Mouse (Mus musculus): ENCODE results near the gene Wrnip1. TPM values are rescaled to one million over a fixed set of nuclear protein-coding genes. Genes with fewer than 3 reads are reported as not detected.

Wrnip1 gene
- polyA plus RNA-seq, 1 experiment, result 26.6 TPM

- no peaks in the 10 kb centered on the region for H3K27me3 ChIP-seq (ENCODE audit: control insufficient read depth, insufficient read depth, low read length)
- peaks cover 14% of the 10 kb centered on the region for H3K36me3 ChIP-seq (ENCODE audit: control insufficient read depth, insufficient read depth, low read length)
- H3K27ac ChIP-seq (ENCODE audit: insufficient read depth, low read length), result no peak overlapping the region
- H3K4me1 ChIP-seq (ENCODE audit: control insufficient read depth, insufficient read depth, insufficient read length), result peaks cover 2% of the 10 kb centered on the region; the same call in 1 of the 2 replicates
- 75% methylated on average over 6 of the region's 6 CpGs for WGBS
- DNase-seq (ENCODE audit: low read depth in 1 of 2, low spot score in 2 of 2), result no peak
- no peak overlapping the region for H3K4me3 ChIP-seq (ENCODE audit: extremely low read depth, insufficient read depth, insufficient read length)
- TF ChIP-seq CTCF (IDR thresholded peaks at IDR 0.05; ENCODE audit: extremely low read depth, insufficient read depth, insufficient read length, insufficient replicate concordance), result no peak
- TF ChIP-seq POLR2A (IDR thresholded peaks at IDR 0.05; ENCODE audit: low read depth, low read length), result no peak
Observed at GRCm38 (mm10) chr13:32824377-32825330, 22.8 kb downstream of the Wrnip1 start.

GRCm38 (mm10) chr13:32825546-32825945, 23.7 kb downstream of the Wrnip1 start:
- peaks cover 8% of the 10 kb centered on the region for H3K36me3 ChIP-seq (ENCODE audit: control insufficient read depth, insufficient read depth, low read length)
- H3K27ac ChIP-seq (ENCODE audit: insufficient read depth, low read length), result no peak overlapping the region
- WGBS, result 49% methylated on average over 8 of the region's 8 CpGs
- TF ChIP-seq POLR2A (IDR thresholded peaks at IDR 0.05; ENCODE audit: low read depth, low read length) (no peak), CTCF (IDR thresholded peaks at IDR 0.05; ENCODE audit: extremely low read depth, insufficient read depth, insufficient read length, insufficient replicate concordance) (no peak)
- no peaks in the 10 kb centered on the region for H3K27me3 ChIP-seq (ENCODE audit: control insufficient read depth, insufficient read depth, low read length)
- no peak for DNase-seq (ENCODE audit: low read depth in 1 of 2, low spot score in 2 of 2)
- peaks cover 2% of the 10 kb centered on the region; the same call in 1 of the 2 replicates for H3K4me1 ChIP-seq (ENCODE audit: control insufficient read depth, insufficient read depth, insufficient read length)
- no peak overlapping the region for H3K4me3 ChIP-seq (ENCODE audit: extremely low read depth, insufficient read depth, insufficient read length)

DNA sequence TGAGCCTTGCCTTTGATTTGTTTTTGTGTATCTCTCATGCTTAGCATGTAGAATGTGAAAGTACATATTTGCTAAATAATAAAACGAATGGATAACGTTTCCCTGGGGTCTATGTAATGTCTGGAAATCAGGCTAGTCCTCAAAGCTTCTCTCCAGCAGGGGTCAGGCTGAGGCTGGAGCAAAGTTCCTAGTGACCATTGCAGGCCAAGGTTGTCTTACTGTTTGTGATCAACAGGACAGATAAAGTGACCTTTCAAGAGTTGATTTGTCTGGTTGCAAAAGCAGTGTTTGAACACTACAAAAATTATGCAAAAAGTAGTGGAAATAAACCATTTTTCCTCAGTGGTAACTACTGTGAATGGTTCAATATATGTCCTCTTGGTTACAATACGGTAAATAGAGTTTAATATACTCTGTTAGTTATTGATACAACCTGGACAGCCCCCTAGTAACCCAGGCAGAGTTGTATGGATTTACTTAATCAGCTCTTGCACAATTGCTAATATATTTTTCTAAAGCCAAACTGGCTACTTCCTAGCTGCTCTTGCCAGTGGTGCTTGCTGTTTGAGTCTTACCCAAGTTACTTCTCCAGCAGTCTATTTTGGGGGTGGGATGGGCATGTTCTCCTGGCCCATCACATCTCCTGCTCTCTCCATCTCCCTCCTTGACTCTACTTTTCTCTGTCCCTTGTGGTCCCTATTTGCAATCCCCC, 25.4 kb downstream of the Wrnip1 start:
- Histone ChIP-seq H3K36me3 (ENCODE audit: control insufficient read depth, insufficient read depth, low read length) (peaks cover 4% of the 10 kb centered on the region; the same call in 1 of the 2 replicates), H3K4me1 (ENCODE audit: control insufficient read depth, insufficient read depth, insufficient read length) (peaks cover 5% of the 10 kb centered on the region; the same call in 1 of the 2 replicates), H3K27ac (ENCODE audit: insufficient read depth, low read length) (no peak overlapping the region), H3K4me3 (ENCODE audit: extremely low read depth, insufficient read depth, insufficient read length) (no peak overlapping the region), H3K27me3 (ENCODE audit: control insufficient read depth, insufficient read depth, low read length) (no peaks in the 10 kb centered on the region)
- 85% methylated on average over 3 of the region's 3 CpGs for WGBS
- TF ChIP-seq POLR2A (IDR thresholded peaks at IDR 0.05; ENCODE audit: low read depth, low read length) (no peak), CTCF (IDR thresholded peaks at IDR 0.05; ENCODE audit: extremely low read depth, insufficient read depth, insufficient read length, insufficient replicate concordance) (no peak)
- no peak for DNase-seq (ENCODE audit: low read depth in 1 of 2, low spot score in 2 of 2)

DNA sequence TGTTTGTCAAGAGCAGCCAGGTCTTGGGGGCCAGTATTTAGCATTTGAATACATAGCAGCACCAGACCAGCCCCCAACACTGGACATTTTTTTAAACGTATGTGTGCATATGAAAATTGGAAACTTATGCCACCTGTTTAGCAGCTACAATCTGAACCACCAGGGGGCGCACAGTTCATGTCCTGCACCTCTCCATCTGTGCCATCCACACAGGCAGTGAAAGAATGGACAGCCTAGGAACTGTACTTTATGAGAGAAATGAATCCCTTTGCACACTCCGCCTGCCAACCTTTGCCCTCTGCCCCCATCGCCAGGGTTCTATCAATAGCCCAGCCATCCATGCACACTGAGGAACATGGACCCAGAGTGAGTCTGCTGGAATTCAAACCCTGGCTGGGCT, 26.1 kb downstream of the Wrnip1 start:
- peaks cover 11% of the 10 kb centered on the region; the same call in 1 of the 2 replicates for H3K4me1 ChIP-seq (ENCODE audit: control insufficient read depth, insufficient read depth, insufficient read length)
- H3K4me3 ChIP-seq (ENCODE audit: extremely low read depth, insufficient read depth, insufficient read length), result no peak overlapping the region
- no peaks in the 10 kb centered on the region for H3K27me3 ChIP-seq (ENCODE audit: control insufficient read depth, insufficient read depth, low read length)
- WGBS, result 40% methylated on average over 4 of the region's 4 CpGs
- peak; percentile 41 to 77 for DNase-seq (ENCODE audit: low read depth in 1 of 2, low spot score in 2 of 2)
- peaks cover 4% of the 10 kb centered on the region; the same call in 1 of the 2 replicates for H3K36me3 ChIP-seq (ENCODE audit: control insufficient read depth, insufficient read depth, low read length)
- no peak overlapping the region for H3K27ac ChIP-seq (ENCODE audit: insufficient read depth, low read length)
- TF ChIP-seq CTCF (IDR thresholded peaks at IDR 0.05; ENCODE audit: extremely low read depth, insufficient read depth, insufficient read length, insufficient replicate concordance) (peak; percentile 73; the same call in 1 of the 2 replicates), POLR2A (IDR thresholded peaks at IDR 0.05; ENCODE audit: low read depth, low read length) (no peak)

DNA sequence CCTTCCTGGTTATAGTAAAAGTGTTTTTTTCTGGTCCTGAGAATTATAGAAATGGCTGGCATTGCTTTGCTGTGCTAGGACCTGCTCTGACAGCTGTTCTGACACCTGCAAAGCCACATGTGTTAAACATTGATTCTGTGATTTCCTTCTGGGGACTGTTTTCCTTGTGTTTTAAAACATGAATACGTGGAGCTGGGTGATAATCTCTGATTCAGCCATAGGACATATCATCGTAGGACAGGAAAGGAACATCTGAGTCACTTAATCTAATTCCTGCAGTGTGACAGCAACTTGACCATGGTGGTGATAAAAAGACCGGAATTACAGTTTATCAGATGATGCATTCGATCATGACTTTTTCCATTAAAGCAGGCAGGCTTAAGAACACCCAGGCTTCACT, 27.0 kb downstream of the Wrnip1 start:
- no peak for DNase-seq (ENCODE audit: low read depth in 1 of 2, low spot score in 2 of 2)
- WGBS, result 67% methylated on average over 4 of the region's 4 CpGs
- H3K4me3 ChIP-seq (ENCODE audit: extremely low read depth, insufficient read depth, insufficient read length), result no peak overlapping the region
- H3K27me3 ChIP-seq (ENCODE audit: control insufficient read depth, insufficient read depth, low read length), result no peaks in the 10 kb centered on the region
- no peaks in the 10 kb centered on the region for H3K36me3 ChIP-seq (ENCODE audit: control insufficient read depth, insufficient read depth, low read length)
- H3K4me1 ChIP-seq (ENCODE audit: control insufficient read depth, insufficient read depth, insufficient read length), result peaks cover 14% of the 10 kb centered on the region; the same call in 1 of the 2 replicates
- TF ChIP-seq POLR2A (IDR thresholded peaks at IDR 0.05; ENCODE audit: low read depth, low read length) (no peak), CTCF (IDR thresholded peaks at IDR 0.05; ENCODE audit: extremely low read depth, insufficient read depth, insufficient read length, insufficient replicate concordance) (no peak)
- no peak overlapping the region for H3K27ac ChIP-seq (ENCODE audit: insufficient read depth, low read length)

GRCm38 (mm10) chr13:32831505-32832273, 29.9 kb downstream of the Wrnip1 start:
- peak; percentile 82 to 84 for DNase-seq (ENCODE audit: low read depth in 1 of 2, low spot score in 2 of 2)
- Histone ChIP-seq H3K4me3 (ENCODE audit: extremely low read depth, insufficient read depth, insufficient read length) (no peak overlapping the region), H3K4me1 (ENCODE audit: control insufficient read depth, insufficient read depth, insufficient read length) (peaks cover 12% of the 10 kb centered on the region), H3K27ac (ENCODE audit: insufficient read depth, low read length) (peak overlapping the region; percentile 79), H3K36me3 (ENCODE audit: control insufficient read depth, insufficient read depth, low read length) (no peaks in the 10 kb centered on the region), H3K27me3 (ENCODE audit: control insufficient read depth, insufficient read depth, low read length) (no peaks in the 10 kb centered on the region)
- TF ChIP-seq CTCF (IDR thresholded peaks at IDR 0.05; ENCODE audit: extremely low read depth, insufficient read depth, insufficient read length, insufficient replicate concordance), result no peak
- TF ChIP-seq POLR2A (IDR thresholded peaks at IDR 0.05; ENCODE audit: low read depth, low read length), result no peak
- 39% methylated on average over 3 of the region's 3 CpGs for WGBS

Data from spleen, adult 2 months (tissue).